Mouse (Mus musculus): Measurements from ENCODE around the gene Tspan18.

GRCm38 (mm10) chr2:93170156-93170844 is 164.0 kb downstream of the Tspan18 start:
- TF ChIP-seq POLR2A (IDR thresholded peaks at IDR 0.05; ENCODE audit: low read depth, low read length), result no peak
- no peak for TF ChIP-seq CTCF (IDR thresholded peaks at IDR 0.05; ENCODE audit: extremely low read depth, insufficient read length, insufficient replicate concordance, low read depth, low read length)
